Mouse (Mus musculus): ENCODE data around the gene Krtap10-4. TPM values are rescaled to one million over a fixed set of nuclear protein-coding genes. Genes with fewer than 3 reads are reported as not detected.

Gene Krtap10-4
- not detected in 2 replicates for polyA plus RNA-seq (2015; fragmentation: Nextera tagmentation; extraction: Ambion mirVana)

- H3K9me3 ChIP-seq: no peaks in the 10 kb centered on the region
- no peaks in the 10 kb centered on the region for H3K4me1 ChIP-seq
- H3K4me2 ChIP-seq: no peak within 1 kb of the TSS
- no peaks in the 10 kb centered on the region for H3K36me3 ChIP-seq (replicated peaks)
- no peak within 1 kb of the TSS for H3K27ac ChIP-seq
- no peaks in the 10 kb centered on the region for H3K27me3 ChIP-seq (replicated peaks)
- ATAC-seq (replicated peaks): no peak
- no peak within 1 kb of the TSS for H3K9ac ChIP-seq
- no peak within 1 kb of the TSS for H3K4me3 ChIP-seq
- 57% methylated on average over 6 of the region's 6 CpGs for WGBS
Measured at GRCm38 (mm10) chr10:77826951-77827350, at the start of gene Krtap10-4. TSS of gene Krtap10-4 (minus strand) at chr10:77827095.

GRCm38 (mm10) chr10:77869651-77870050 is 42.8 kb upstream of the Krtap10-4 start:
- no peak overlapping the region for H3K9ac ChIP-seq
- H3K9me3 ChIP-seq: no peaks in the 10 kb centered on the region
- H3K4me1 ChIP-seq: no peaks in the 10 kb centered on the region
- H3K4me2 ChIP-seq: no peak overlapping the region
- H3K36me3 ChIP-seq (replicated peaks): no peaks in the 10 kb centered on the region
- ATAC-seq (replicated peaks): no peak
- no peak overlapping the region for H3K27ac ChIP-seq
- H3K27me3 ChIP-seq (replicated peaks): no peaks in the 10 kb centered on the region
- 86% methylated on average over 7 of the region's 7 CpGs for WGBS
- H3K4me3 ChIP-seq: no peak overlapping the region

GRCm38 (mm10) chr10:77867546-77867945 is 40.7 kb upstream of the Krtap10-4 start:
- H3K9ac ChIP-seq: no peak overlapping the region
- no peaks in the 10 kb centered on the region for H3K36me3 ChIP-seq (replicated peaks)
- no peak overlapping the region for H3K27ac ChIP-seq
- no peaks in the 10 kb centered on the region for H3K27me3 ChIP-seq (replicated peaks)
- H3K4me1 ChIP-seq: no peaks in the 10 kb centered on the region
- WGBS: 30% methylated on average over 1 of the region's 1 CpGs
- H3K4me3 ChIP-seq: no peak overlapping the region
- no peaks in the 10 kb centered on the region for H3K9me3 ChIP-seq
- H3K4me2 ChIP-seq: no peak overlapping the region
- ATAC-seq (replicated peaks): no peak

- H3K27me3 ChIP-seq (replicated peaks): no peaks in the 10 kb centered on the region
- 42% methylated on average over 11 of the region's 11 CpGs for WGBS
- ATAC-seq (replicated peaks): peak; percentile 62
Measured at GRCm38 (mm10) chr10:77864762-77865143, 37.9 kb upstream of the Krtap10-4 start.

GRCm38 (mm10) chr10:77864067-77864761 is 37.3 kb upstream of the Krtap10-4 start:
- ATAC-seq (replicated peaks): peak; percentile 84
- no peak overlapping the region for H3K27ac ChIP-seq
- no peaks in the 10 kb centered on the region for H3K9me3 ChIP-seq
- H3K27me3 ChIP-seq (replicated peaks): no peaks in the 10 kb centered on the region
- peak overlapping the region; percentile 22 for H3K4me3 ChIP-seq
- H3K4me2 ChIP-seq: peak overlapping the region; percentile 31
- no peaks in the 10 kb centered on the region for H3K4me1 ChIP-seq
- no peak overlapping the region for H3K9ac ChIP-seq
- no peaks in the 10 kb centered on the region for H3K36me3 ChIP-seq (replicated peaks)
- WGBS: 38% methylated on average over 14 of the region's 14 CpGs

More at GRCm38 (mm10) chr10:77864762-77865143, 37.9 kb upstream of the Krtap10-4 start:
- Histone ChIP-seq H3K4me2 (peak overlapping the region; percentile 31), H3K9me3 (no peaks in the 10 kb centered on the region), H3K9ac (no peak overlapping the region), H3K4me1 (no peaks in the 10 kb centered on the region), H3K4me3 (peak overlapping the region; percentile 22), H3K27ac (no peak overlapping the region), H3K36me3 (replicated peaks) (no peaks in the 10 kb centered on the region)

GRCm38 (mm10) chr10:77861675-77862074 is 34.8 kb upstream of the Krtap10-4 start, which contains the start of gene Gm3285:
TSS of gene Gm3285 (plus strand) at chr10:77861975.
- Histone ChIP-seq H3K27me3 (replicated peaks) (no peaks in the 10 kb centered on the region), H3K9ac (no peak within 1 kb of the TSS), H3K4me3 (no peak within 1 kb of the TSS), H3K4me1 (no peaks in the 10 kb centered on the region), H3K4me2 (no peak within 1 kb of the TSS), H3K27ac (no peak within 1 kb of the TSS), H3K36me3 (replicated peaks) (no peaks in the 10 kb centered on the region), H3K9me3 (no peaks in the 10 kb centered on the region)
- WGBS: 47% methylated on average over 7 of the region's 7 CpGs
- no peak for ATAC-seq (replicated peaks)

GRCm38 (mm10) chr10:77852559-77852958 is 25.7 kb upstream of the Krtap10-4 start, which contains the start of gene Gm10318:
TSS of gene Gm10318 (plus strand) at chr10:77852859.
- no peak within 1 kb of the TSS for H3K27ac ChIP-seq
- H3K4me3 ChIP-seq: no peak within 1 kb of the TSS
- 70% methylated on average over 9 of the region's 9 CpGs for WGBS

GRCm38 (mm10) chr10:77847538-77847937 is 20.6 kb upstream of the Krtap10-4 start:
- H3K4me2 ChIP-seq: no peak overlapping the region
- H3K36me3 ChIP-seq (replicated peaks): no peaks in the 10 kb centered on the region
- WGBS: 75% methylated on average over 2 of the region's 2 CpGs
- no peak overlapping the region for H3K27ac ChIP-seq
- H3K9ac ChIP-seq: no peak overlapping the region
- no peaks in the 10 kb centered on the region for H3K4me1 ChIP-seq
- no peak overlapping the region for H3K4me3 ChIP-seq
- no peaks in the 10 kb centered on the region for H3K27me3 ChIP-seq (replicated peaks)
- no peak for ATAC-seq (replicated peaks)
- peaks cover 4% of the 10 kb centered on the region; the same call in 1 of the 2 replicates for H3K9me3 ChIP-seq

More at GRCm38 (mm10) chr10:77852559-77852958, 25.7 kb upstream of the Krtap10-4 start, which contains the start of gene Gm10318:
- ATAC-seq (replicated peaks): no peak
- Histone ChIP-seq H3K9me3 (no peaks in the 10 kb centered on the region), H3K36me3 (replicated peaks) (no peaks in the 10 kb centered on the region), H3K9ac (no peak within 1 kb of the TSS), H3K27me3 (replicated peaks) (no peaks in the 10 kb centered on the region), H3K4me1 (no peaks in the 10 kb centered on the region), H3K4me2 (no peak within 1 kb of the TSS)

- H3K4me2 ChIP-seq: no peak overlapping the region
- no peak overlapping the region for H3K9ac ChIP-seq
- H3K4me1 ChIP-seq: no peaks in the 10 kb centered on the region
- WGBS: 15% methylated on average over 2 of the region's 2 CpGs
- H3K27ac ChIP-seq: no peak overlapping the region
- no peak for ATAC-seq (replicated peaks)
- no peaks in the 10 kb centered on the region for H3K27me3 ChIP-seq (replicated peaks)
- no peaks in the 10 kb centered on the region for H3K36me3 ChIP-seq (replicated peaks)
- H3K4me3 ChIP-seq: no peak overlapping the region
- peaks cover 4% of the 10 kb centered on the region; the same call in 1 of the 2 replicates for H3K9me3 ChIP-seq
Measured at GRCm38 (mm10) chr10:77846961-77847360, 20.1 kb upstream of the Krtap10-4 start.

GRCm38 (mm10) chr10:77846503-77846902 is 19.6 kb upstream of the Krtap10-4 start, which contains the start of gene Gm36176:
TSS of gene Gm36176 (plus strand) at chr10:77846803.
- Histone ChIP-seq H3K9me3 (peaks cover 4% of the 10 kb centered on the region; the same call in 1 of the 2 replicates), H3K4me1 (no peaks in the 10 kb centered on the region), H3K27me3 (replicated peaks) (no peaks in the 10 kb centered on the region), H3K27ac (no peak within 1 kb of the TSS), H3K4me2 (no peak within 1 kb of the TSS), H3K36me3 (replicated peaks) (no peaks in the 10 kb centered on the region), H3K4me3 (no peak within 1 kb of the TSS), H3K9ac (no peak within 1 kb of the TSS)
- no peak for ATAC-seq (replicated peaks)
- 73% methylated on average over 3 of the region's 3 CpGs for WGBS

- 78% methylated on average over 6 of the region's 6 CpGs for WGBS
- 0 out of 2 replicates have a peak, but pooled peaks cover under 1% of the 10 kb centered on the region for H3K9me3 ChIP-seq
- no peak overlapping the region for H3K4me2 ChIP-seq
- H3K27ac ChIP-seq: no peak overlapping the region
- H3K4me3 ChIP-seq: no peak overlapping the region
- no peaks in the 10 kb centered on the region for H3K27me3 ChIP-seq (replicated peaks)
- no peak for ATAC-seq (replicated peaks)
- H3K9ac ChIP-seq: no peak overlapping the region
- no peaks in the 10 kb centered on the region for H3K36me3 ChIP-seq (replicated peaks)
- no peaks in the 10 kb centered on the region for H3K4me1 ChIP-seq
Measured at GRCm38 (mm10) chr10:77839006-77839405, 12.1 kb upstream of the Krtap10-4 start.

- Histone ChIP-seq H3K9me3 (no peaks in the 10 kb centered on the region), H3K27ac (no peak within 1 kb of the TSS), H3K4me3 (no peak within 1 kb of the TSS), H3K4me1 (no peaks in the 10 kb centered on the region), H3K36me3 (replicated peaks) (no peaks in the 10 kb centered on the region), H3K4me2 (no peak within 1 kb of the TSS), H3K9ac (no peak within 1 kb of the TSS), H3K27me3 (replicated peaks) (no peaks in the 10 kb centered on the region)
- 71% methylated on average over 9 of the region's 9 CpGs for WGBS
- no peak for ATAC-seq (replicated peaks)
Measured at GRCm38 (mm10) chr10:77835647-77836046, 8.8 kb upstream of the Krtap10-4 start, which contains the start of gene Krtap10-10. TSS of gene Krtap10-10 (plus strand) at chr10:77835947.

Data from midbrain, embryonic 15.5 days (tissue).